8 mouse cellular contexts compared by ENCODE assay signal in the genomic region with DNA sequence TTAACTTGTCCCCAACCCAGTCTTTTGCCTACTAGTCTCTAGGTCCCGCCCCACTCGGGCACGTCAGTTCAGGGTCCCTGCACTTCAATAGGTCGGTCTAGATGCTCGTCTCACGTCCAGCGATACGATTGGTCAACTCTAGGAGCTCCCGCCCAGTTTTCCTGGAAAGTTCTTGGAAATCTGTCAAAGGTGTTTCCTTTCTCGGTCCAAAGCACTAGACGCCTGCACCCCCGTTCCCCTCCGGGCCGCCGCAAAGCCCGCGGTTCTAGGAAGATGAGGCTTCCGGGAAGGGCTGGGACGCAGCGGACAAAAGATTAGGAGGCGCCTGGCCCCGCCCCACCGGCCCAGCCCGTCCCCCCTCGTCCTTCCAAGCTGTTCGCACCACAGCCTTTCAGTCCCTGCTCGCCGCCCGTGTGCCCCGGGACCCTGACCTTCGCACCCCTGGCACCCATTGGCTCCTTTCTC. TPM values are rescaled to one million over a fixed set of nuclear protein-coding genes. Genes with fewer than 3 reads are reported as not detected.
DNase-seq lines count a peak whose midpoint lies in the region; ATAC-seq and TF ChIP-seq lines count a peak whose summit lies in the region.

No protein-coding gene starts in this region.

- peak; percentile 97 for DNase-seq in brain, embryonic 14.5 days (ENCODE audit: low read depth)
- peak; percentile 98 for DNase-seq in liver, adult 2 months (ENCODE audit: extremely low read depth, low read depth, low spot score)
- DNase-seq in naive thymus-derived CD4-positive, alpha-beta T cell, adult 2 months (ENCODE audit: low read depth) = peak; percentile 87

- peak overlapping the region; percentile 97 for H3K4me2 ChIP-seq in heart, embryonic 11.5 days
- peak overlapping the region; percentile 76 for H3K4me2 ChIP-seq in kidney, embryonic 16.5 days (replicated peaks; ENCODE audit: low read depth, low read length)
- peak overlapping the region; percentile 73 for H3K4me2 ChIP-seq in stomach, embryonic 14.5 days (replicated peaks; ENCODE audit: low read depth, low read length)

- no peak for TF ChIP-seq CTCF in C2C12 (IDR thresholded peaks at IDR 0.05; ENCODE audit: control insufficient read depth, insufficient read depth, insufficient read length)
- no peak for TF ChIP-seq CTCF in brain, embryonic 14.5 days (IDR thresholded peaks at IDR 0.05; ENCODE audit: borderline replicate concordance, extremely low read depth, insufficient read depth, insufficient read length)
- TF ChIP-seq CTCF in liver, adult 2 months (IDR thresholded peaks at IDR 0.05; ENCODE audit: low read depth, low read length) = no peak

- peaks cover 11% of the 10 kb centered on the region for H3K27me3 ChIP-seq in C2C12 (ENCODE audit: control insufficient read depth, insufficient read depth, insufficient read length)
- H3K27me3 ChIP-seq in erythroblast, embryonic 14.5 days (ENCODE audit: control insufficient read depth) = peaks cover 7% of the 10 kb centered on the region
- H3K27me3 ChIP-seq in heart, embryonic 11.5 days (ENCODE audit: control insufficient read depth, insufficient read depth, low read length) = no peaks in the 10 kb centered on the region
- no peaks in the 10 kb centered on the region for H3K27me3 ChIP-seq in kidney, embryonic 16.5 days (ENCODE audit: insufficient read depth, low read length)
- H3K27me3 ChIP-seq in liver, adult 2 months (ENCODE audit: control insufficient read depth, insufficient read depth, low read length) = no peaks in the 10 kb centered on the region
- no peaks in the 10 kb centered on the region for H3K27me3 ChIP-seq in stomach, embryonic 14.5 days (ENCODE audit: control insufficient read depth, insufficient read depth, low read length)

- peak overlapping the region; percentile 82 for H3K27ac ChIP-seq in heart, embryonic 11.5 days (ENCODE audit: low read depth, low read length)
- peak overlapping the region; percentile 89 for H3K27ac ChIP-seq in kidney, embryonic 16.5 days (ENCODE audit: low read length)
- H3K27ac ChIP-seq in liver, adult 2 months (replicated peaks; ENCODE audit: insufficient read depth, low read depth, low read length) = peak overlapping the region; percentile 99
- H3K27ac ChIP-seq in stomach, embryonic 14.5 days (ENCODE audit: low read length) = peak overlapping the region; percentile 59; the same call in 1 of the 2 replicates

- peak overlapping the region; percentile 84 for H3K9ac ChIP-seq in heart, embryonic 11.5 days (ENCODE audit: low read depth, low read length)
- H3K9ac ChIP-seq in kidney, embryonic 16.5 days (replicated peaks; ENCODE audit: low read length) = peak overlapping the region; percentile 86
- H3K9ac ChIP-seq in liver, adult 2 months (ENCODE audit: low read depth, low read length) = peak overlapping the region; percentile 83
- H3K9ac ChIP-seq in stomach, embryonic 14.5 days (replicated peaks; ENCODE audit: low read depth, low read length) = peak overlapping the region; percentile 59

- H3K79me3 ChIP-seq in C2C12 (ENCODE audit: low read depth) = no peaks in the 10 kb centered on the region

- peaks cover 75% of the 10 kb centered on the region for H3K4me1 ChIP-seq in erythroblast, embryonic 14.5 days (ENCODE audit: control insufficient read depth)
- H3K4me1 ChIP-seq in heart, embryonic 11.5 days (ENCODE audit: control insufficient read depth, insufficient read depth, low read length) = peaks cover 29% of the 10 kb centered on the region
- H3K4me1 ChIP-seq in kidney, embryonic 16.5 days (ENCODE audit: insufficient read depth, low read length) = peaks cover 20% of the 10 kb centered on the region
- peaks cover 27% of the 10 kb centered on the region; the same call in 1 of the 2 replicates for H3K4me1 ChIP-seq in liver, adult 2 months (ENCODE audit: control insufficient read depth, insufficient read depth, low read length)
- H3K4me1 ChIP-seq in stomach, embryonic 14.5 days (ENCODE audit: control insufficient read depth, insufficient read depth, low read length) = peaks cover 18% of the 10 kb centered on the region; the same call in 1 of the 2 replicates

- WGBS in heart, embryonic 11.5 days (ENCODE audit: insufficient replicate concordance) = under 1% methylated on average over 31 of the region's 31 CpGs
- WGBS in kidney, embryonic 16.5 days = 0% methylated on average over 31 of the region's 31 CpGs
- under 1% methylated on average over 31 of the region's 31 CpGs for WGBS in liver, adult 2 months
- under 1% methylated on average over 31 of the region's 31 CpGs for WGBS in stomach, embryonic 14.5 days

- no peaks in the 10 kb centered on the region for H3K79me2 ChIP-seq in C2C12 (ENCODE audit: control insufficient read depth, insufficient read depth)
- peaks cover 12% of the 10 kb centered on the region; the same call in 1 of the 2 replicates for H3K79me2 ChIP-seq in liver, adult 2 months (ENCODE audit: control insufficient read depth, insufficient read depth, low read length)

- TF ChIP-seq POLR2A in brain, embryonic 14.5 days (IDR thresholded peaks at IDR 0.05; ENCODE audit: borderline replicate concordance, extremely low read depth, insufficient read depth, insufficient read length, poor library complexity, severe bottlenecking) = no peak
- peak; percentile 54; the same call in 1 of the 2 replicates for TF ChIP-seq POLR2A in liver, adult 2 months (IDR thresholded peaks at IDR 0.05; ENCODE audit: extremely low read depth, insufficient read depth, low read length)

- H3K4me3 ChIP-seq in C2C12 (ENCODE audit: insufficient read depth, poor library complexity, severe bottlenecking) = peak overlapping the region; percentile 14
- peak overlapping the region; percentile 91 for H3K4me3 ChIP-seq in erythroblast, embryonic 14.5 days (replicated peaks)
- peak overlapping the region; percentile 74 for H3K4me3 ChIP-seq in heart, embryonic 11.5 days (ENCODE audit: low read depth, low read length)
- peak overlapping the region; percentile 69 for H3K4me3 ChIP-seq in kidney, embryonic 16.5 days (ENCODE audit: low read length)
- H3K4me3 ChIP-seq in liver, adult 2 months (ENCODE audit: insufficient read depth, low read depth, low read length) = peak overlapping the region; percentile 67
- peak overlapping the region; percentile 63 for H3K4me3 ChIP-seq in stomach, embryonic 14.5 days (ENCODE audit: low read depth, low read length)

- no peaks in the 10 kb centered on the region for H3K36me3 ChIP-seq in C2C12 (ENCODE audit: control insufficient read depth, insufficient read depth)
- H3K36me3 ChIP-seq in erythroblast, embryonic 14.5 days (ENCODE audit: control insufficient read depth) = peaks cover 28% of the 10 kb centered on the region
- H3K36me3 ChIP-seq in heart, embryonic 11.5 days (ENCODE audit: control insufficient read depth, insufficient read depth, low read length) = 0 out of 2 replicates have a peak, but pooled peaks cover 7% of the 10 kb centered on the region
- peaks cover 8% of the 10 kb centered on the region for H3K36me3 ChIP-seq in kidney, embryonic 16.5 days (ENCODE audit: insufficient read depth, low read length)
- peaks cover 18% of the 10 kb centered on the region; the same call in 1 of the 2 replicates for H3K36me3 ChIP-seq in liver, adult 2 months (ENCODE audit: control insufficient read depth, insufficient read depth, low read length)
- peaks cover 8% of the 10 kb centered on the region for H3K36me3 ChIP-seq in stomach, embryonic 14.5 days (ENCODE audit: control insufficient read depth, insufficient read depth, low read length)

- ATAC-seq in heart, embryonic 11.5 days (replicated peaks; ENCODE audit: insufficient number of reproducible peaks, low FRiP score, low TSS enrichment) = peak; percentile 94
- peak; percentile 97 for ATAC-seq in kidney, embryonic 16.5 days (ENCODE audit: low FRiP score, low TSS enrichment)
- peak; percentile 94 for ATAC-seq in stomach, embryonic 14.5 days (ENCODE audit: insufficient number of reproducible peaks, insufficient read depth, low FRiP score, low read depth)

- H3K9me3 ChIP-seq in erythroblast, embryonic 14.5 days (ENCODE audit: control insufficient read depth, low read length) = no peaks in the 10 kb centered on the region
- no peaks in the 10 kb centered on the region for H3K9me3 ChIP-seq in heart, embryonic 11.5 days (replicated peaks; ENCODE audit: control insufficient read depth, low read length)
- no peaks in the 10 kb centered on the region for H3K9me3 ChIP-seq in kidney, embryonic 16.5 days (ENCODE audit: low read length)
- H3K9me3 ChIP-seq in stomach, embryonic 14.5 days (ENCODE audit: control insufficient read depth, low read depth, low read length) = no peaks in the 10 kb centered on the region

- H3ac ChIP-seq in C2C12 (ENCODE audit: control insufficient read depth, insufficient read length, low read depth) = peak overlapping the region; percentile 57

RNA-seq across cellular contexts. Expression of a gene that starts 0.7 kb away (rescaled TPM):
- polyA plus RNA-seq in C2C12 (2012; fragmentation: generic; extraction: Trizol) = 2.3 TPM
- 8.7 and 9.2 TPM in 2 replicates for polyA plus RNA-seq in brain, embryonic 14.5 days (2012; rRNA removed)
- polyA plus RNA-seq in erythroblast, embryonic 14.5 days (2012) = 1.9 and 4.1 TPM in 2 replicates
- 7.7 and 8.8 TPM in 2 replicates for polyA plus RNA-seq in heart, embryonic 11.5 days (2014; fragmentation: Nextera tagmentation; extraction: Ambion mirVana)
- 19.5 and 19.9 TPM in 2 replicates for polyA plus RNA-seq in kidney, embryonic 16.5 days (2015; fragmentation: Nextera tagmentation; extraction: Ambion mirVana)
- 0.55 and 1.7 TPM in 2 replicates for total RNA-seq in liver, adult 2 months (2014; rRNA removed)
- 10.1 and 32.8 TPM in 2 replicates for polyA plus RNA-seq in liver, adult 2 months (2012; rRNA removed)
- polyA plus RNA-seq in stomach, embryonic 14.5 days (2014; fragmentation: Nextera tagmentation; extraction: Ambion mirVana) = 8.0 and 9.5 TPM in 2 replicates

RNA-seq across cellular contexts. Expression of a gene that starts 6.9 kb away (rescaled TPM):
- polyA plus RNA-seq in C2C12 (2012; fragmentation: generic; extraction: Trizol) = 5.3 TPM
- 2.6 and 3.3 TPM in 2 replicates for polyA plus RNA-seq in brain, embryonic 14.5 days (2012; rRNA removed)
- 0.11 TPM in 2 replicates for polyA plus RNA-seq in erythroblast, embryonic 14.5 days (2012)
- polyA plus RNA-seq in heart, embryonic 11.5 days (2014; fragmentation: Nextera tagmentation; extraction: Ambion mirVana) = 5.8 and 9.0 TPM in 2 replicates
- polyA plus RNA-seq in kidney, embryonic 16.5 days (2015; fragmentation: Nextera tagmentation; extraction: Ambion mirVana) = 9.4 and 11.3 TPM in 2 replicates
- 1.8 and 3.4 TPM in 2 replicates for total RNA-seq in liver, adult 2 months (2014; rRNA removed)
- polyA plus RNA-seq in liver, adult 2 months (2012; rRNA removed) = 3.9 and 6.0 TPM in 2 replicates
- polyA plus RNA-seq in stomach, embryonic 14.5 days (2014; fragmentation: Nextera tagmentation; extraction: Ambion mirVana) = 24.8 and 27.8 TPM in 2 replicates

RNA-seq across cellular contexts. Expression of a gene that starts 41.6 kb away (rescaled TPM):
- 14.1 TPM for polyA plus RNA-seq in C2C12 (2012; fragmentation: generic; extraction: Trizol)
- polyA plus RNA-seq in brain, embryonic 14.5 days (2012; rRNA removed) = 29.5 and 35.9 TPM in 2 replicates
- polyA plus RNA-seq in erythroblast, embryonic 14.5 days (2012) = 0.24 and 0.32 TPM in 2 replicates
- polyA plus RNA-seq in heart, embryonic 11.5 days (2014; fragmentation: Nextera tagmentation; extraction: Ambion mirVana) = 10.6 and 12.1 TPM in 2 replicates
- polyA plus RNA-seq in kidney, embryonic 16.5 days (2015; fragmentation: Nextera tagmentation; extraction: Ambion mirVana) = 12.6 and 13.2 TPM in 2 replicates
- 14.4 and 18.4 TPM in 2 replicates for total RNA-seq in liver, adult 2 months (2014; rRNA removed)
- polyA plus RNA-seq in liver, adult 2 months (2012; rRNA removed) = 19.6 and 28.1 TPM in 2 replicates
- polyA plus RNA-seq in stomach, embryonic 14.5 days (2014; fragmentation: Nextera tagmentation; extraction: Ambion mirVana) = 12.4 and 12.9 TPM in 2 replicates

RNA-seq across cellular contexts. Expression of a gene that starts 43.9 kb away (rescaled TPM):
- polyA plus RNA-seq in C2C12 (2012; fragmentation: generic; extraction: Trizol) = 0.04 TPM
- polyA plus RNA-seq in brain, embryonic 14.5 days (2012; rRNA removed) = 6.2 and 8.6 TPM in 2 replicates
- not detected in 2 replicates for polyA plus RNA-seq in erythroblast, embryonic 14.5 days (2012)
- polyA plus RNA-seq in heart, embryonic 11.5 days (2014; fragmentation: Nextera tagmentation; extraction: Ambion mirVana) = 0.66 and 0.92 TPM in 2 replicates
- 0.82 and 1.2 TPM in 2 replicates for polyA plus RNA-seq in kidney, embryonic 16.5 days (2015; fragmentation: Nextera tagmentation; extraction: Ambion mirVana)
- total RNA-seq in liver, adult 2 months (2014; rRNA removed) = 0.46 and 0.67 TPM in 2 replicates
- polyA plus RNA-seq in liver, adult 2 months (2012; rRNA removed) = 1.2 and 1.6 TPM in 2 replicates
- polyA plus RNA-seq in stomach, embryonic 14.5 days (2014; fragmentation: Nextera tagmentation; extraction: Ambion mirVana) = 0.13 and 0.19 TPM in 2 replicates

Comparison
In these comparisons a context has a peak if more than half of its experiments do, and no peak if none do; other contexts are left out.
1. Peak in every context shown above with its lines: DNase-seq, ATAC-seq, H3K4me3 ChIP-seq and H3K27ac ChIP-seq.
2. H3K4me3 ChIP-seq: peak in every context shown above with its lines; median percentile 91 in erythroblast, embryonic 14.5 days; 74 in heart, embryonic 11.5 days; 69 in kidney, embryonic 16.5 days; 67 in liver, adult 2 months; 63 in stomach, embryonic 14.5 days; 14 in C2C12.